ENCODE assay signal across 16 mouse cellular contexts in the genomic region with DNA sequence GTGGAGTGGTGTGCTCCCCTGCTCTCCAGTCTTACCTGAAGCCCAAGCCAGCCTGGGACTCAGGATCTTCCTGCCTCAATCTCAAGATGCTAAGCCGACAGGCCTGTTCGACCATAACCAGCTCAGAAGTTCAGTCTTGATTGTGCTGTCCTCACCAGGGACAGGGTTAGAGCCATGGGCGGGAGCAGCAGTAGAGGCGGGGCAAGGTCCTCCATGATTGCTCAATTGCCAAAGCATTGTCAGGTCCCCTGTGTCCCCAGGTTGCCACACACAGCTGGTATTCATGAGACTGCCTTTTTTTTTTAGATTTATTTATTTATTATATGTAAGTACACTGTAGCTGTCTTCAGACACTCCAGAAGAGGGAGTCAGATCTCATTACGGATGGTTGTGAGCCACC. TPM values are rescaled to one million over a fixed set of nuclear protein-coding genes. Genes with fewer than 3 reads are reported as not detected.
DNase-seq lines count a peak whose midpoint lies in the region; ATAC-seq and TF ChIP-seq lines count a peak whose summit lies in the region.
"Had no signal": no experiment of that assay in that cellular context is flagged by ENCODE, and none has a peak within 500 bp of the region (broad histone marks: within the 10 kb centered on the region; RNA-seq: fewer than 3 reads in every experiment).

No protein-coding gene starts in this region.

- no peak overlapping the region for H3K4me3 ChIP-seq in liver, postnatal 0 days (ENCODE audit: low read depth, low read length)
- H3K4me3 ChIP-seq in liver, embryonic 11.5 days (ENCODE audit: low read depth, low read length): no peak overlapping the region
- no peak overlapping the region for H3K4me3 ChIP-seq in brown adipose tissue, adult 24 weeks (ENCODE audit: insufficient read depth, low read depth, low read length)
- H3K4me3 ChIP-seq in intestine, postnatal 0 days (ENCODE audit: low read depth, low read length): no peak overlapping the region
- no peak overlapping the region for H3K4me3 ChIP-seq in midbrain, embryonic 16.5 days (ENCODE audit: low read depth, low read length)
- H3K4me3 ChIP-seq: embryonic facial prominence, embryonic 12.5 days; forebrain, embryonic 15.5 days; heart, embryonic 12.5 days; hindbrain, embryonic 10.5 days had no signal

- WGBS in liver, postnatal 0 days (ENCODE audit: insufficient replicate concordance): 53% methylated on average over 5 of the region's 5 CpGs
- 83% methylated on average over 5 of the region's 5 CpGs for WGBS in liver, embryonic 11.5 days
- 44% methylated on average over 5 of the region's 5 CpGs for WGBS in intestine, postnatal 0 days
- WGBS in midbrain, embryonic 16.5 days: 94% methylated on average over 4 of the region's 5 CpGs

- H3K27me3 ChIP-seq in liver, postnatal 0 days (ENCODE audit: insufficient read depth, low read length): no peaks in the 10 kb centered on the region
- H3K27me3 ChIP-seq in liver, embryonic 11.5 days (replicated peaks; ENCODE audit: control insufficient read depth, insufficient read depth, low read length): no peaks in the 10 kb centered on the region
- no peaks in the 10 kb centered on the region for H3K27me3 ChIP-seq in intestine, postnatal 0 days (replicated peaks; ENCODE audit: control insufficient read depth, insufficient read depth, low read length)
- no peaks in the 10 kb centered on the region for H3K27me3 ChIP-seq in midbrain, embryonic 16.5 days (ENCODE audit: control insufficient read depth, insufficient read depth, low read depth, low read length)
- H3K27me3 ChIP-seq: embryonic facial prominence, embryonic 12.5 days; forebrain, embryonic 15.5 days; heart, embryonic 12.5 days had no signal

- H3K9me3 ChIP-seq in liver, postnatal 0 days (ENCODE audit: low read length): no peaks in the 10 kb centered on the region
- no peaks in the 10 kb centered on the region for H3K9me3 ChIP-seq in liver, embryonic 11.5 days (ENCODE audit: control insufficient read depth, low read length)
- H3K9me3 ChIP-seq in intestine, postnatal 0 days (ENCODE audit: control insufficient read depth): no peaks in the 10 kb centered on the region
- no peaks in the 10 kb centered on the region for H3K9me3 ChIP-seq in midbrain, embryonic 16.5 days (replicated peaks; ENCODE audit: control insufficient read depth, low read length, poor library complexity, severe bottlenecking)
- H3K9me3 ChIP-seq: embryonic facial prominence, embryonic 12.5 days; forebrain, embryonic 15.5 days; heart, embryonic 12.5 days; hindbrain, embryonic 10.5 days had no signal

- TF ChIP-seq CTCF in liver, postnatal 0 days (IDR thresholded peaks at IDR 0.05; ENCODE audit: low read depth): no peak
- TF ChIP-seq CTCF in intestine, postnatal 0 days (IDR thresholded peaks at IDR 0.05; ENCODE audit: low read depth): 0 out of 2 replicates have a peak, but pooled peaks have one; percentile 5

- no peak overlapping the region for H3K4me2 ChIP-seq in liver, postnatal 0 days (ENCODE audit: low read depth, low read length)
- H3K4me2 ChIP-seq in liver, embryonic 11.5 days: no peak overlapping the region
- no peak overlapping the region for H3K4me2 ChIP-seq in intestine, postnatal 0 days (replicated peaks; ENCODE audit: low read depth)
- H3K4me2 ChIP-seq in midbrain, embryonic 16.5 days (ENCODE audit: low read length): no peak overlapping the region
- H3K4me2 ChIP-seq: embryonic facial prominence, embryonic 12.5 days; forebrain, embryonic 15.5 days; heart, embryonic 12.5 days; hindbrain, embryonic 14.5 days had no signal

- H3K4me1 ChIP-seq in liver, postnatal 0 days (ENCODE audit: insufficient read depth): peaks cover 31% of the 10 kb centered on the region
- H3K4me1 ChIP-seq in liver, embryonic 11.5 days (replicated peaks; ENCODE audit: control insufficient read depth, insufficient read depth, low read length): peaks cover 15% of the 10 kb centered on the region
- H3K4me1 ChIP-seq in brown adipose tissue, adult 24 weeks (ENCODE audit: control insufficient read depth, insufficient read depth, insufficient read length, low read length): peaks cover 11% of the 10 kb centered on the region
- H3K4me1 ChIP-seq in intestine, postnatal 0 days (replicated peaks; ENCODE audit: control insufficient read depth, insufficient read depth, low read length): 0 out of 2 replicates have a peak, but pooled peaks cover 3% of the 10 kb centered on the region
- H3K4me1 ChIP-seq in midbrain, embryonic 16.5 days (ENCODE audit: control insufficient read depth, insufficient read depth, low read length): no peaks in the 10 kb centered on the region; the same call in 1 of the 2 replicates

- H3K27ac ChIP-seq in liver, postnatal 0 days (ENCODE audit: low read depth): peak overlapping the region; percentile 44; the same call in 1 of the 2 replicates
- H3K27ac ChIP-seq in liver, embryonic 11.5 days (ENCODE audit: low read depth, low read length): no peak overlapping the region
- 0 out of 2 replicates have a peak overlapping the region, but pooled peaks have one; percentile 0 for H3K27ac ChIP-seq in brown adipose tissue, adult 24 weeks (replicated peaks; ENCODE audit: low read depth, low read length)
- no peak overlapping the region for H3K27ac ChIP-seq in intestine, postnatal 0 days (ENCODE audit: low read depth, low read length)
- no peak overlapping the region for H3K27ac ChIP-seq in midbrain, embryonic 16.5 days (ENCODE audit: low read length)
- H3K27ac ChIP-seq: embryonic facial prominence, embryonic 12.5 days; forebrain, embryonic 15.5 days; hindbrain, embryonic 10.5 days; hindbrain, embryonic 14.5 days had no signal

- no peak overlapping the region for H3K9ac ChIP-seq in liver, postnatal 0 days (replicated peaks)
- H3K9ac ChIP-seq in liver, embryonic 11.5 days (ENCODE audit: low read depth, low read length): no peak overlapping the region
- no peak overlapping the region for H3K9ac ChIP-seq in intestine, postnatal 0 days (ENCODE audit: low read depth, low read length)
- H3K9ac ChIP-seq in midbrain, embryonic 16.5 days (ENCODE audit: low read depth, low read length): no peak overlapping the region
- H3K9ac ChIP-seq: embryonic facial prominence, embryonic 12.5 days; forebrain, embryonic 15.5 days; heart, embryonic 12.5 days; hindbrain, embryonic 14.5 days had no signal

- peak; percentile 74 for ATAC-seq in liver, postnatal 0 days
- no peak for ATAC-seq in liver, embryonic 11.5 days (replicated peaks; ENCODE audit: low FRiP score)
- peak; percentile 70 for ATAC-seq in intestine, postnatal 0 days
- ATAC-seq in midbrain, embryonic 16.5 days: no peak
- no peak for ATAC-seq in megakaryocyte, adult 5-6 weeks (ENCODE audit: poor library complexity, severe bottlenecking)
- ATAC-seq: forebrain, embryonic 15.5 days had no signal

- peaks cover 80% of the 10 kb centered on the region for H3K36me3 ChIP-seq in liver, postnatal 0 days (replicated peaks; ENCODE audit: insufficient read depth, low read length)
- H3K36me3 ChIP-seq in liver, embryonic 11.5 days (ENCODE audit: control insufficient read depth, insufficient read depth, low read length): peaks cover 62% of the 10 kb centered on the region
- H3K36me3 ChIP-seq in intestine, postnatal 0 days (ENCODE audit: control insufficient read depth, insufficient read depth): peaks cover 69% of the 10 kb centered on the region
- peaks cover 39% of the 10 kb centered on the region for H3K36me3 ChIP-seq in midbrain, embryonic 16.5 days (ENCODE audit: control insufficient read depth, insufficient read depth, low read length)

- no peak for TF ChIP-seq EP300 in liver, postnatal 0 days (IDR thresholded peaks at IDR 0.05; ENCODE audit: low read depth)

- peak; percentile 63 for DNase-seq in liver, postnatal 0 days
- no peak for DNase-seq in liver, embryonic 11.5 days (ENCODE audit: low spot score)
- peak; percentile 34 for DNase-seq in 416B (ENCODE audit: low read depth)
- DNase-seq: adrenal gland, adult 8-10 months; cerebellum, adult 11 months; cerebellum, adult 9-10 months; cerebellum, postnatal 25 days had no signal

RNA-seq across cellular contexts. Expression of a gene that starts 15.0 kb away (rescaled TPM):
- 19.5 and 21.8 TPM in 2 replicates for polyA plus RNA-seq in liver, postnatal 0 days (2015; fragmentation: Nextera tagmentation; extraction: Ambion mirVana)
- 49.2 and 55.0 TPM in 2 replicates for polyA plus RNA-seq in liver, embryonic 11.5 days (2014; fragmentation: Nextera tagmentation; extraction: Ambion mirVana)
- 51.6 and 76.7 TPM in 2 replicates for polyA plus RNA-seq in brown adipose tissue, adult 24 weeks (2012; ENCODE audit: insufficient read depth, insufficient read length, missing spikeins)
- 26.6 and 29.0 TPM in 2 replicates for polyA plus RNA-seq in intestine, postnatal 0 days (2015; fragmentation: Nextera tagmentation; extraction: Ambion mirVana)
- polyA plus RNA-seq in midbrain, embryonic 16.5 days (2015; fragmentation: Nextera tagmentation; extraction: Ambion mirVana): 43.7 and 51.9 TPM in 2 replicates
- total RNA-seq in megakaryocyte, adult 5-6 weeks (2015): 39.0 and 41.4 TPM in 2 replicates
- 187 and 200 TPM in 2 replicates for total RNA-seq in megakaryocyte, adult 5-6 weeks (2017)

RNA-seq across cellular contexts. Expression of a gene that starts 15.4 kb away (rescaled TPM):
- 93.9 and 101 TPM in 2 replicates for polyA plus RNA-seq in liver, postnatal 0 days (2015; fragmentation: Nextera tagmentation; extraction: Ambion mirVana)
- polyA plus RNA-seq in liver, embryonic 11.5 days (2014; fragmentation: Nextera tagmentation; extraction: Ambion mirVana): 49.0 and 49.7 TPM in 2 replicates
- polyA plus RNA-seq in brown adipose tissue, adult 24 weeks (2012; ENCODE audit: insufficient read depth, insufficient read length, missing spikeins): 10.5 and 17.8 TPM in 2 replicates
- polyA plus RNA-seq in intestine, postnatal 0 days (2015; fragmentation: Nextera tagmentation; extraction: Ambion mirVana): 30.1 and 37.2 TPM in 2 replicates
- polyA plus RNA-seq in midbrain, embryonic 16.5 days (2015; fragmentation: Nextera tagmentation; extraction: Ambion mirVana): 15.8 and 19.5 TPM in 2 replicates
- total RNA-seq in megakaryocyte, adult 5-6 weeks (2015): 6.3 and 6.7 TPM in 2 replicates
- total RNA-seq in megakaryocyte, adult 5-6 weeks (2017): 4.4 and 10.2 TPM in 2 replicates

RNA-seq across cellular contexts. Expression of a gene that starts 16.0 kb away (rescaled TPM):
- polyA plus RNA-seq in liver, postnatal 0 days (2015; fragmentation: Nextera tagmentation; extraction: Ambion mirVana): 453 and 466 TPM in 2 replicates
- polyA plus RNA-seq in liver, embryonic 11.5 days (2014; fragmentation: Nextera tagmentation; extraction: Ambion mirVana): 1,270 and 1,408 TPM in 2 replicates
- polyA plus RNA-seq in brown adipose tissue, adult 24 weeks (2012; ENCODE audit: insufficient read depth, insufficient read length, missing spikeins): 1,089 and 1,107 TPM in 2 replicates
- polyA plus RNA-seq in intestine, postnatal 0 days (2015; fragmentation: Nextera tagmentation; extraction: Ambion mirVana): 708 and 727 TPM in 2 replicates
- polyA plus RNA-seq in midbrain, embryonic 16.5 days (2015; fragmentation: Nextera tagmentation; extraction: Ambion mirVana): 465 and 476 TPM in 2 replicates
- total RNA-seq in megakaryocyte, adult 5-6 weeks (2015): 1,580 and 1,599 TPM in 2 replicates
- 1,732 and 1,915 TPM in 2 replicates for total RNA-seq in megakaryocyte, adult 5-6 weeks (2017)

RNA-seq across cellular contexts. Expression of a gene that starts 19.5 kb away (rescaled TPM):
- 0.05 and 0.20 TPM in 2 replicates for polyA plus RNA-seq in liver, postnatal 0 days (2015; fragmentation: Nextera tagmentation; extraction: Ambion mirVana)
- 0.30 and 0.45 TPM in 2 replicates for polyA plus RNA-seq in liver, embryonic 11.5 days (2014; fragmentation: Nextera tagmentation; extraction: Ambion mirVana)
- 0.38 TPM in 1 of 2 replicates, not detected in the other for polyA plus RNA-seq in brown adipose tissue, adult 24 weeks (2012; ENCODE audit: insufficient read depth, insufficient read length, missing spikeins)
- 1.1 and 1.6 TPM in 2 replicates for polyA plus RNA-seq in intestine, postnatal 0 days (2015; fragmentation: Nextera tagmentation; extraction: Ambion mirVana)
- 172 and 205 TPM in 2 replicates for polyA plus RNA-seq in midbrain, embryonic 16.5 days (2015; fragmentation: Nextera tagmentation; extraction: Ambion mirVana)
- not detected in 2 replicates for total RNA-seq in megakaryocyte, adult 5-6 weeks (2015)
- not detected in 2 replicates for total RNA-seq in megakaryocyte, adult 5-6 weeks (2017)

RNA-seq across cellular contexts. Expression of a gene that starts 27.3 kb away (rescaled TPM):
- 313 and 321 TPM in 2 replicates for polyA plus RNA-seq in liver, postnatal 0 days (2015; fragmentation: Nextera tagmentation; extraction: Ambion mirVana)
- 401 and 427 TPM in 2 replicates for polyA plus RNA-seq in liver, embryonic 11.5 days (2014; fragmentation: Nextera tagmentation; extraction: Ambion mirVana)
- 732 and 1,152 TPM in 2 replicates for polyA plus RNA-seq in brown adipose tissue, adult 24 weeks (2012; ENCODE audit: insufficient read depth, insufficient read length, missing spikeins)
- polyA plus RNA-seq in intestine, postnatal 0 days (2015; fragmentation: Nextera tagmentation; extraction: Ambion mirVana): 584 and 605 TPM in 2 replicates
- polyA plus RNA-seq in midbrain, embryonic 16.5 days (2015; fragmentation: Nextera tagmentation; extraction: Ambion mirVana): 263 and 302 TPM in 2 replicates
- total RNA-seq in megakaryocyte, adult 5-6 weeks (2015): 113 and 114 TPM in 2 replicates
- 84.8 and 86.1 TPM in 2 replicates for total RNA-seq in megakaryocyte, adult 5-6 weeks (2017)

Comparison
In these comparisons a context has a peak if more than half of its experiments do, and no peak if none do; other contexts are left out.
1. ATAC-seq: peak in liver, postnatal 0 days (single experiment) and intestine, postnatal 0 days (single experiment); none in liver, embryonic 11.5 days (single experiment), midbrain, embryonic 16.5 days (single experiment) and megakaryocyte, adult 5-6 weeks (single experiment).
2. H3K27ac ChIP-seq: peak in liver, postnatal 0 days (single experiment) and brown adipose tissue, adult 24 weeks (single experiment); none in liver, embryonic 11.5 days (single experiment), intestine, postnatal 0 days (single experiment) and midbrain, embryonic 16.5 days (single experiment).